Mouse (Mus musculus) subcutaneous adipose tissue, adult 2 months (tissue): ENCODE results near the gene Krt1. TPM values are rescaled to one million over a fixed set of nuclear protein-coding genes. Genes with fewer than 3 reads are reported as not detected.

ENCODE experiments used
- polyA plus RNA-seq: library from polyadenylated mRNA; depleted of rRNA; stranded (reverse); fragments of >200 nt; gene quantifications from 2 replicates; pipeline ENCODE4 v1.2.3, GENCODE M21; 2012; ENCODE audit warnings: low replicate concordance; rRNA removed

Gene Krt1
- polyA plus RNA-seq: 0.08 TPM in 1 of 2 replicates, not detected in the other

DNA sequence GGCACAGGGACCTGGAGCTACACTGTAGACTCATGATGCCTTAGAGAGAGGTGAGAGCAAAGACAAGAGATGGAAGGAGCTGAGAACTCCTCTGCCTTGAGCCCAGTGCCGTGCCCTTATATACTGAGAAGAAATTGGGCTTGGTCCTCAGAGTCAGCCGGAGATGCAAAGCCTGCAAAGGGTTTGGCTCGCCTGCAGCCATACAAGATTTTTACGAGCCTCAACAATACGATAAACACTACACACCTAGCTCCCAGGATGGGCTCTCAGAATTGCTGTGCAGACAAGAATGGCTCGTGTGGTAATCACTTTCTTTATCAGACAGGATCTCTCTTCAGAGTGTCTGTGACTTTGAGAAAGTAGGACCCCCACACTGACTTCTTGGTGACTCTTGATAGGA is at the start of gene Krt1:
Gene Krt1 (minus strand): TSS at position 101 of the 400 bp plus-strand sequence.

DNA sequence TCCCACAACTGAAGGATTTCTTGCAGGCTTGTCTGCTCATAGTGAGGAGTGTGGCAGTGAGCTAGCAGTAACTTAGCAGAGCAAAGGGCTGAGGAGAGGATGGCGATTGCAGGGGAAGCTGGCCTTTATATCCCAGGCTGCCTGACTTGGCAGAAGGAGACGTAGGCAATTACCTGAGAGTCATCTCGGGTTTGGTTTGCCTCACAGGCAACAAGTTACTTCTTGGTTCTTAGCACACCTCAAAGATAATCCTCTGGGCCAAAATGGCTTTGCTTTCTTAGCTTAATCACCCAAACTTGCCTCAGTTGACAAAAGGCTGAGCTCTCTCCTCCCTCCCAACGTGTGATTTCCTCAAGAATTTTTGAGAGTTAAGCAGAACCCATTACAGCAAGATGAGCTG is 42.2 kb upstream of the Krt1 start, which contains the start of gene Krt76:
Gene Krt76 (minus strand): TSS at position 101 of the 400 bp plus-strand sequence.

DNA sequence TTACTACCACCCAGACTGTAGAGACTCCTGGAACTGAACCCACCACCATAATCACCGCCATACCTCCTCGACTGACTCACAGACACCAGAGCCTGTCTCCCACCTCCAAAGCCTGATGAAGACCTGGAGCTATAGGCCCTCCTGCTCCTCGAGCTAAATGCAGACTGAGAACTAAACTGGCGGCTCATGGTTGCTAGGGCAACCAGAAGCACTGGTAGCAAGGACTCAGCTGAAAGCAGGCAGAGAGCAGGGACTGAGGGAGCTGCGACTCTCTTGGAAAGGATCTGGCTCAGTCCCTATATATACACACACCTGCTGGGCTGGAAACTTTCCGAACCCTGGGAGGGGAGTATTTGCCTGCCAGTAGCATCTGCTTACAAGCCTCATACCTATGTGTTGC is 18.8 kb upstream of the Krt1 start, which contains the start of gene Krt77:
Gene Krt77 (minus strand): TSS at position 275 of the 400 bp plus-strand sequence.

DNA sequence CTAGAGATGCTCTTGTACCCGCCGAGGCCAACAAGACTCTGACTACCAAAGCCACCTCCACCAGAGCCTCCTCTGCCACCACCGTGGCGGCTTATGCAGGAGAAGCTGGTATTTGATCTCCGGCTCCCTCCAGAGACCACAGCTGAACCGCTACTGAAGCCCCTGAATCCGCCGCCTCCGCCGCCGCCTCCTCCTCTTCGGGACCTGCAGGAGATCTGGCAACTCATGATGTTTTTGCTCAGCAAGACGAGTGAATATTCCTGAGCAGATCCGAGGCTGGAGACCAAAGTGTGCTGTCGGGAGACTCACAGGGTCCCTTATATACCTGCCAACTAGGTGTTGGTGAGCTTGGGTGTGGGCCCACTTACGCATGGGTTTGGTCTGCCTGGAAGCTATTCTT is 32.7 kb downstream of the Krt1 start, which contains the start of gene Krt2:
Gene Krt2 (minus strand): TSS at position 295 of the 400 bp plus-strand sequence.

DNA sequence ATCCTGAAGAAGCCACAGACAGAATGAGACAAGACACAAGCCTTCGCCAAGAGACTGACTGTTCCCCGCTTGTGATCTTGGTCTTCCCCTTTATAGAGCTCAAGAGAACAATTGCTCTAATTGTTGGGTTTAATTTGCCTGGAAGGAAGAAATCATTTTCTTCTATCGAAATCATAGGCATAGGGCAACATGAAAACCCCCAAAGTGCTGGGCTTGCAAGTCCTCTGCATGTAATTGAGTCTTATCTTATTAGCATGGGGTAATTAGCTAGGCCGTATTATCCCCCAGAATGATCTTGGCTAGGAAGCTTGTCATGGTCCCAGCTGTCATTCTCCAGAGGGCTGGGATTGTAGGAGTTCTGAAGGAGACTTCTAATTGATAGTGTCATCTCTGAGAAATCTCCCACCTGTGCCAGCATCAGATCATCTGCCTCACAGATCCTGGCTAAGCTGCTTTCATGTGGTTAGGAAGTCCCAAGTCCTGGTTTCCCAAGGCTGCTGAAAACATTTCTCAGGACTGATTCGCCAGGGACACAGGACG is 48.2 kb downstream of the Krt1 start, which contains the start of gene Krt73:
Gene Krt73 (minus strand): TSS at position 51 of the 540 bp plus-strand sequence.

Other genes starting within 250 kb of the Krt1 start
- not detected in 2 replicates for gene Gm5414, start 222.6 kb downstream of the Krt1 start, polyA plus RNA-seq
- gene Gm5478, start 203.4 kb downstream of the Krt1 start, polyA plus RNA-seq: not detected in 2 replicates
- gene Krt6b, start 170.5 kb downstream of the Krt1 start, polyA plus RNA-seq: not detected in 2 replicates
- gene Krt6a, start 156.5 kb downstream of the Krt1 start, polyA plus RNA-seq: not detected in 2 replicates
- 0.07 and 3.5 TPM in 2 replicates for gene Krt5, start 137.9 kb downstream of the Krt1 start, polyA plus RNA-seq
- not detected in 2 replicates for gene Krt71, start 107.7 kb downstream of the Krt1 start, polyA plus RNA-seq
- not detected in 2 replicates for gene Krt72, start 64.3 kb downstream of the Krt1 start, polyA plus RNA-seq
- gene Krt73, start 48.4 kb downstream of the Krt1 start, polyA plus RNA-seq: not detected in 2 replicates
- 0.10 TPM in 1 of 2 replicates, not detected in the other for gene Krt2, start 32.6 kb downstream of the Krt1 start, polyA plus RNA-seq
- not detected in 2 replicates for gene Krt77, start 18.9 kb upstream of the Krt1 start, polyA plus RNA-seq
- 0.13 TPM in 1 of 2 replicates, not detected in the other for gene Krt76, start 42.1 kb upstream of the Krt1 start, polyA plus RNA-seq
- 0.07 and 0.53 TPM in 2 replicates for gene Krt4, start 73.9 kb upstream of the Krt1 start, polyA plus RNA-seq
- gene Krt79, start 89.5 kb upstream of the Krt1 start, polyA plus RNA-seq: 2.7 and 9.0 TPM in 2 replicates
- gene Krt78, start 103.5 kb upstream of the Krt1 start, polyA plus RNA-seq: 0.06 TPM in 2 replicates
- gene Krt8, start 153.7 kb upstream of the Krt1 start, polyA plus RNA-seq: 2.4 and 188 TPM in 2 replicates
- 1.2 and 88.2 TPM in 2 replicates for gene Krt18, start 177.4 kb upstream of the Krt1 start, polyA plus RNA-seq
- gene Eif4b, start 223.0 kb upstream of the Krt1 start, polyA plus RNA-seq: 50.5 and 145 TPM in 2 replicates
- 150 and 234 TPM in 2 replicates for gene Tns2, start 249.6 kb upstream of the Krt1 start, polyA plus RNA-seq